Mouse (Mus musculus): ENCODE results near the gene Themis2.
"Not testable (repeated sequence)": the region's sequence is repeated elsewhere in the genome, so short reads cannot be mapped to it uniquely, and the experiment has no call there.

Themis2 gene

GRCm38 (mm10) chr4:132799845-132800244 is 3.7 kb upstream of the Themis2 start:
- no peak for DNase-seq (ENCODE audit: low spot score in 2 of 2)

- not testable (repeated sequence) for DNase-seq (ENCODE audit: low spot score in 2 of 2)
Measured at GRCm38 (mm10) chr4:132798666-132799065, 2.5 kb upstream of the Themis2 start.

- DNase-seq (ENCODE audit: low spot score in 2 of 2) = no peak
Measured at GRCm38 (mm10) chr4:132798028-132798427, 1.8 kb upstream of the Themis2 start.

- no peak for DNase-seq (ENCODE audit: low spot score in 2 of 2)
Measured at GRCm38 (mm10) chr4:132797461-132797860, 1.3 kb upstream of the Themis2 start.

GRCm38 (mm10) chr4:132795171-132795570 is 1.0 kb downstream of the Themis2 start:
- DNase-seq (ENCODE audit: low spot score in 2 of 2) = no peak

- DNase-seq (ENCODE audit: low spot score in 2 of 2) = no peak
Measured at GRCm38 (mm10) chr4:132794760-132795159, 1.4 kb downstream of the Themis2 start.

- DNase-seq (ENCODE audit: low spot score in 2 of 2) = no peak
Measured at GRCm38 (mm10) chr4:132794028-132794427, 2.2 kb downstream of the Themis2 start.

- DNase-seq (ENCODE audit: low spot score in 2 of 2) = not testable (repeated sequence)
Measured at GRCm38 (mm10) chr4:132793322-132794004, 2.7 kb downstream of the Themis2 start.

GRCm38 (mm10) chr4:132789731-132790130 is 6.5 kb downstream of the Themis2 start:
- no peak for DNase-seq (ENCODE audit: low spot score in 2 of 2)

- no peak for DNase-seq (ENCODE audit: low spot score in 2 of 2)
Measured at GRCm38 (mm10) chr4:132785228-132785627, 11.0 kb downstream of the Themis2 start.

- no peak for DNase-seq (ENCODE audit: low spot score in 2 of 2)
Measured at GRCm38 (mm10) chr4:132783732-132784131, 12.5 kb downstream of the Themis2 start.

- no peak for DNase-seq (ENCODE audit: low spot score in 2 of 2)
Measured at GRCm38 (mm10) chr4:132780288-132780687, 15.9 kb downstream of the Themis2 start.

GRCm38 (mm10) chr4:132778562-132779201 is 17.5 kb downstream of the Themis2 start:
- DNase-seq (ENCODE audit: low spot score in 2 of 2) = no peak

GRCm38 (mm10) chr4:132776764-132777163 is 19.4 kb downstream of the Themis2 start:
- DNase-seq (ENCODE audit: low spot score in 2 of 2) = peak; percentile 79 to 83

GRCm38 (mm10) chr4:132774905-132775304 is 21.3 kb downstream of the Themis2 start:
- DNase-seq (ENCODE audit: low spot score in 2 of 2) = no peak

GRCm38 (mm10) chr4:132771776-132772175 is 24.4 kb downstream of the Themis2 start:
- DNase-seq (ENCODE audit: low spot score in 2 of 2) = no peak

GRCm38 (mm10) chr4:132767914-132768876 is 28.0 kb downstream of the Themis2 start, which contains the start of gene Rpa2:
TSS of gene Rpa2 (plus strand) at chr4:132768332.
- peak; percentile 98 to 99 for DNase-seq (ENCODE audit: low spot score in 2 of 2)

GRCm38 (mm10) chr4:132763125-132763524 is 33.1 kb downstream of the Themis2 start:
- DNase-seq (ENCODE audit: low spot score in 2 of 2) = not testable (repeated sequence)

GRCm38 (mm10) chr4:132762602-132763001 is 33.6 kb downstream of the Themis2 start:
- no peak for DNase-seq (ENCODE audit: low spot score in 2 of 2)

- no peak for DNase-seq (ENCODE audit: low spot score in 2 of 2)
Measured at GRCm38 (mm10) chr4:132760296-132760695, 35.9 kb downstream of the Themis2 start.

- DNase-seq (ENCODE audit: low spot score in 2 of 2) = peak in 1 of 2 experiments; percentile 24
Measured at GRCm38 (mm10) chr4:132757633-132758351, 38.4 kb downstream of the Themis2 start.

All from frontal cortex, postnatal 36 days (tissue).